Mouse (Mus musculus) ES-E14 (cell line): ENCODE results near the gene Cpne8.

Source experiments
- CHD2 ChIP-seq: IDR thresholded peaks from 2 replicates; pipeline ENCODE4 v1.6.1; 2014; ENCODE audit warnings: mild to moderate bottlenecking, low read depth, low read length, inconsistent platforms
- MAFK ChIP-seq: IDR thresholded peaks from 2 replicates; pipeline ENCODE4 v1.6.1; 2014; ENCODE audit warnings: mild to moderate bottlenecking, low read depth, low read length, inconsistent platforms; ENCODE audit not compliant: insufficient read depth
- ZC3H11A ChIP-seq: IDR thresholded peaks from 2 replicates; pipeline ENCODE4 v1.6.1; 2012; ENCODE audit warnings: low read depth, mild to moderate bottlenecking, inconsistent platforms, low read length, borderline replicate concordance

GRCm38 (mm10) chr15:90589587-90589986 is 89.6 kb downstream of the Cpne8 start:
- TF ChIP-seq ZC3H11A (no peak), MAFK (no peak), CHD2 (no peak)
